Mouse (Mus musculus) left cerebral cortex, adult 8-10 months (tissue): ENCODE results near the gene Cnot6l. TPM values are rescaled to one million over a fixed set of nuclear protein-coding genes. Genes with fewer than 3 reads are reported as not detected.

Experiments used
- total RNA-seq, 4 experiments: library from RNA; stranded (reverse); gene quantifications; 2 replicates each; pipeline ENCODE4 v1.2.4; 2022

Gene Cnot6l
- total RNA-seq, 4 experiments from 2014 or later = 69.8 to 80.3 (median 75.0) TPM

Other genes with a start within 250 kb of the Cnot6l start
- gene Cxcl13, start 207.2 kb downstream of the Cnot6l start, total RNA-seq = 1 to 10 TPM in 1 of 4 experiments, under 1 TPM in 1, not detected in 2; 0.30 to 1.1 TPM
- gene Mrpl1, start 45.3 kb upstream of the Cnot6l start, total RNA-seq = 10 to 100 TPM; 13.4 to 16.1 (median 15.8) TPM
- 10 to 100 TPM; 19.8 to 24.6 (median 23.4) TPM for gene Fras1, start 209.8 kb upstream of the Cnot6l start, total RNA-seq